Mouse (Mus musculus): ENCODE measurements around the gene Jade2. TPM values are rescaled to one million over a fixed set of nuclear protein-coding genes. Genes with fewer than 3 reads are reported as not detected.

The Jade2 gene
- total RNA-seq, 2 experiments from 2014 or later = 14.5 to 15.0 TPM

GRCm38 (mm10) chr11:51857818-51858527, 520 bp upstream of the Jade2 start:
- peak; percentile 66 to 69 for DNase-seq (ENCODE audit: low spot score in 2 of 2)

- peak; percentile 39 to 49 for DNase-seq (ENCODE audit: low spot score in 2 of 2)
Measured at GRCm38 (mm10) chr11:51856616-51857080, 805 bp downstream of the Jade2 start.

- DNase-seq (ENCODE audit: low spot score in 2 of 2) = peak; percentile 49 to 65
Measured at GRCm38 (mm10) chr11:51855818-51856615, 1.4 kb downstream of the Jade2 start.

GRCm38 (mm10) chr11:51854981-51855817, 2.3 kb downstream of the Jade2 start:
- DNase-seq (ENCODE audit: low spot score in 2 of 2) = peak; percentile 21 to 68

GRCm38 (mm10) chr11:51852595-51852994, 4.9 kb downstream of the Jade2 start:
- no peak for DNase-seq (ENCODE audit: low spot score in 2 of 2)

- no peak for DNase-seq (ENCODE audit: low spot score in 2 of 2)
Measured at GRCm38 (mm10) chr11:51852091-51852521, 5.3 kb downstream of the Jade2 start.

- no peak for DNase-seq (ENCODE audit: low spot score in 2 of 2)
Measured at GRCm38 (mm10) chr11:51850741-51851330, 6.6 kb downstream of the Jade2 start.

GRCm38 (mm10) chr11:51848324-51848723, 9.1 kb downstream of the Jade2 start:
- DNase-seq (ENCODE audit: low spot score in 2 of 2) = no peak

- DNase-seq (ENCODE audit: low spot score in 2 of 2) = no peak
Measured at GRCm38 (mm10) chr11:51847902-51848301, 9.6 kb downstream of the Jade2 start.

GRCm38 (mm10) chr11:51845981-51846883, 11.2 kb downstream of the Jade2 start:
- DNase-seq (ENCODE audit: low spot score in 2 of 2) = no peak

GRCm38 (mm10) chr11:51844529-51845098, 12.8 kb downstream of the Jade2 start:
- no peak for DNase-seq (ENCODE audit: low spot score in 2 of 2)

- no peak for DNase-seq (ENCODE audit: low spot score in 2 of 2)
Measured at GRCm38 (mm10) chr11:51843898-51844297, 13.6 kb downstream of the Jade2 start.

- DNase-seq (ENCODE audit: low spot score in 2 of 2) = no peak
Measured at GRCm38 (mm10) chr11:51843168-51843567, 14.3 kb downstream of the Jade2 start.

GRCm38 (mm10) chr11:51841149-51841548, 16.3 kb downstream of the Jade2 start:
- DNase-seq (ENCODE audit: low spot score in 2 of 2) = no peak

- no peak for DNase-seq (ENCODE audit: low spot score in 2 of 2)
Measured at GRCm38 (mm10) chr11:51840657-51841056, 16.8 kb downstream of the Jade2 start.

- no peak for DNase-seq (ENCODE audit: low spot score in 2 of 2)
Measured at GRCm38 (mm10) chr11:51839973-51840372, 17.5 kb downstream of the Jade2 start.

GRCm38 (mm10) chr11:51839106-51839505, 18.3 kb downstream of the Jade2 start:
- DNase-seq (ENCODE audit: low spot score in 2 of 2) = no peak

GRCm38 (mm10) chr11:51837164-51838153, 20.0 kb downstream of the Jade2 start:
- no peak for DNase-seq (ENCODE audit: low spot score in 2 of 2)
